Mouse (Mus musculus) lung, embryonic 15.5 days (tissue): Measurements from ENCODE around the gene Tmem50b. TPM values are rescaled to one million over a fixed set of nuclear protein-coding genes. Genes with fewer than 3 reads are reported as not detected.

ENCODE experiments used
- ATAC-seq: fragments of 200-750 bp; cut with Nextera tagmentation; 2 replicates; pipeline ENCODE4 v1.8.0; 2017; ENCODE audit warnings: moderate number of reproducible peaks, borderline replicate concordance; ENCODE audit not compliant: low FRiP score, low TSS enrichment; ENCODE audit errors: extremely low read depth
- H3K27ac ChIP-seq: fragments of 300-500 bp; sonication (generic); 2 replicates; pipeline ENCODE4 v1.5.1; 2015; ENCODE audit warnings: moderate library complexity, mild to moderate bottlenecking, inconsistent platforms
- H3K27me3 ChIP-seq: fragments of 300-500 bp; sonication (generic); 2 replicates; pipeline ENCODE4 v1.6.1; 2015; ENCODE audit warnings: inconsistent platforms
- H3K36me3 ChIP-seq: fragments of 300-500 bp; sonication (generic); 2 replicates; pipeline ENCODE4 v1.6.1; 2015; ENCODE audit warnings: inconsistent platforms
- H3K4me1 ChIP-seq: fragments of 300-500 bp; sonication (generic); 2 replicates; pipeline ENCODE4 v1.6.1; 2015; ENCODE audit warnings: inconsistent platforms
- H3K4me2 ChIP-seq: fragments of 300-500 bp; sonication (generic); 2 replicates; pipeline ENCODE4 v1.6.1; 2015; ENCODE audit warnings: inconsistent platforms, mild to moderate bottlenecking, moderate library complexity
- H3K4me3 ChIP-seq: fragments of 300-500 bp; sonication (generic); 2 replicates; pipeline ENCODE4 v1.5.1; 2015; ENCODE audit warnings: mild to moderate bottlenecking, inconsistent platforms
- H3K9ac ChIP-seq: fragments of 300-500 bp; sonication (generic); 2 replicates; pipeline ENCODE4 v1.6.1; 2015; ENCODE audit warnings: inconsistent platforms
- H3K9me3 ChIP-seq: fragments of 300-500 bp; sonication (generic); 2 replicates; pipeline ENCODE4 v1.6.1; 2016; ENCODE audit warnings: inconsistent platforms
- WGBS: fragments of 180-500 bp; shearing (Covaris S2); methylation state at CpG from one replicate; pipeline ENCODE4 v1.1.7; 2015; 5-methylcytosine and 5-hydroxymethylcytosine counted together
- polyA plus RNA-seq: library from polyadenylated mRNA; unstranded; fragments of >200 nt; fragmentation: Nextera tagmentation; extraction: Ambion mirVana; gene quantifications from 2 replicates; pipeline ENCODE4 v1.2.1, GENCODE M21; 2015

Tmem50b gene
- polyA plus RNA-seq, 1 experiment from 2014 or later: 45.3 TPM

- H3K4me3 ChIP-seq: no peak overlapping the region
- 91% methylated on average over 4 of the region's 4 CpGs for WGBS
- H3K27me3 ChIP-seq: no peaks in the 10 kb centered on the region
- H3K4me2 ChIP-seq: no peak overlapping the region
- H3K9ac ChIP-seq: no peak overlapping the region
- no peak for ATAC-seq
- H3K27ac ChIP-seq: no peak overlapping the region
- H3K4me1 ChIP-seq: 0 out of 2 replicates have a peak, but pooled peaks cover 3% of the 10 kb centered on the region
- H3K9me3 ChIP-seq: no peaks in the 10 kb centered on the region
- peaks cover 66% of the 10 kb centered on the region for H3K36me3 ChIP-seq
These were observed 32.1 kb upstream of the Tmem50b start for GRCm38 (mm10) chr16:91629749-91630148.

GRCm38 (mm10) chr16:91628673-91629072, 31.1 kb upstream of the Tmem50b start:
- H3K4me2 ChIP-seq: no peak overlapping the region
- H3K4me1 ChIP-seq: 0 out of 2 replicates have a peak, but pooled peaks cover 3% of the 10 kb centered on the region
- no peak overlapping the region for H3K4me3 ChIP-seq
- H3K36me3 ChIP-seq: peaks cover 70% of the 10 kb centered on the region
- ATAC-seq: no peak
- no peak overlapping the region for H3K27ac ChIP-seq
- no peaks in the 10 kb centered on the region for H3K9me3 ChIP-seq
- H3K9ac ChIP-seq: no peak overlapping the region
- H3K27me3 ChIP-seq: no peaks in the 10 kb centered on the region
- 83% methylated on average over 3 of the region's 3 CpGs for WGBS

DNA sequence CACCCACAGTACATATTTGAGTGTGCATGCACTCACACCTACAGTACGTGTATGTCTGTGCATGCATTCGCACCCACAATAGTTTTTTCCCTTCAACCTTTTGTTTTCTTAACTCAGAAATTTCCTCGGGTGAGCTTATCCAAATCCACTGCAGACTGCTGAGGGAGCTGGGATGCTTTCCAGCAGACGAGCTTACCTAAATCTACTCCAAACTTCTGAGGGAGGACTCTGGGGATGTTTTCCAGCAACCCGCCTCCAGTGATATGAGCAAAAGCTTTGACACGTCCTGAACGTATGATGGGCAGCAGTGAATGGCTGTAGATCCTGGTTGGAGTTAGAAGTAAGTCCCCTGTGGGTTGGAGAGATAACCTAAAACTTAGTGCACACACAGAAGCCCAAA, 30.2 kb upstream of the Tmem50b start:
- 85% methylated on average over 7 of the region's 7 CpGs for WGBS
- Histone ChIP-seq H3K4me1 (0 out of 2 replicates have a peak, but pooled peaks cover under 1% of the 10 kb centered on the region), H3K36me3 (peaks cover 76% of the 10 kb centered on the region)

GRCm38 (mm10) chr16:91623074-91623473, 25.5 kb upstream of the Tmem50b start:
- no peaks in the 10 kb centered on the region for H3K4me1 ChIP-seq
- H3K4me3 ChIP-seq: no peak overlapping the region
- 0 out of 2 replicates have a peak, but pooled peaks cover 2% of the 10 kb centered on the region for H3K27me3 ChIP-seq
- 95% methylated on average over 9 of the region's 9 CpGs for WGBS
- no peak overlapping the region for H3K27ac ChIP-seq
- no peaks in the 10 kb centered on the region for H3K9me3 ChIP-seq
- H3K36me3 ChIP-seq: peaks cover 70% of the 10 kb centered on the region
- no peak overlapping the region for H3K4me2 ChIP-seq
- H3K9ac ChIP-seq: no peak overlapping the region
- ATAC-seq: no peak

More for the DNA sequence above, 30.2 kb upstream of the Tmem50b start:
- no peak overlapping the region for H3K4me2 ChIP-seq
- H3K4me3 ChIP-seq: no peak overlapping the region
- no peak for ATAC-seq
- H3K9me3 ChIP-seq: no peaks in the 10 kb centered on the region
- no peak overlapping the region for H3K9ac ChIP-seq
- no peak overlapping the region for H3K27ac ChIP-seq
- no peaks in the 10 kb centered on the region for H3K27me3 ChIP-seq

- H3K4me1 ChIP-seq: no peaks in the 10 kb centered on the region
- H3K9me3 ChIP-seq: no peaks in the 10 kb centered on the region
- H3K27ac ChIP-seq: no peak overlapping the region
- H3K36me3 ChIP-seq: peaks cover 54% of the 10 kb centered on the region
- WGBS: 87% methylated on average over 11 of the region's 11 CpGs
- ATAC-seq: no peak
- H3K27me3 ChIP-seq: 0 out of 2 replicates have a peak, but pooled peaks cover 3% of the 10 kb centered on the region
- no peak overlapping the region for H3K4me3 ChIP-seq
- no peak overlapping the region for H3K4me2 ChIP-seq
- no peak overlapping the region for H3K9ac ChIP-seq
These were observed 23.4 kb upstream of the Tmem50b start for GRCm38 (mm10) chr16:91620991-91621390.

GRCm38 (mm10) chr16:91620185-91620584, 22.6 kb upstream of the Tmem50b start:
- Histone ChIP-seq H3K4me1 (no peaks in the 10 kb centered on the region), H3K4me3 (no peak overlapping the region), H3K36me3 (peaks cover 48% of the 10 kb centered on the region), H3K27ac (no peak overlapping the region), H3K9me3 (no peaks in the 10 kb centered on the region), H3K4me2 (no peak overlapping the region), H3K9ac (no peak overlapping the region), H3K27me3 (0 out of 2 replicates have a peak, but pooled peaks cover 3% of the 10 kb centered on the region)
- ATAC-seq: no peak
- WGBS: 86% methylated on average over 5 of the region's 5 CpGs

DNA sequence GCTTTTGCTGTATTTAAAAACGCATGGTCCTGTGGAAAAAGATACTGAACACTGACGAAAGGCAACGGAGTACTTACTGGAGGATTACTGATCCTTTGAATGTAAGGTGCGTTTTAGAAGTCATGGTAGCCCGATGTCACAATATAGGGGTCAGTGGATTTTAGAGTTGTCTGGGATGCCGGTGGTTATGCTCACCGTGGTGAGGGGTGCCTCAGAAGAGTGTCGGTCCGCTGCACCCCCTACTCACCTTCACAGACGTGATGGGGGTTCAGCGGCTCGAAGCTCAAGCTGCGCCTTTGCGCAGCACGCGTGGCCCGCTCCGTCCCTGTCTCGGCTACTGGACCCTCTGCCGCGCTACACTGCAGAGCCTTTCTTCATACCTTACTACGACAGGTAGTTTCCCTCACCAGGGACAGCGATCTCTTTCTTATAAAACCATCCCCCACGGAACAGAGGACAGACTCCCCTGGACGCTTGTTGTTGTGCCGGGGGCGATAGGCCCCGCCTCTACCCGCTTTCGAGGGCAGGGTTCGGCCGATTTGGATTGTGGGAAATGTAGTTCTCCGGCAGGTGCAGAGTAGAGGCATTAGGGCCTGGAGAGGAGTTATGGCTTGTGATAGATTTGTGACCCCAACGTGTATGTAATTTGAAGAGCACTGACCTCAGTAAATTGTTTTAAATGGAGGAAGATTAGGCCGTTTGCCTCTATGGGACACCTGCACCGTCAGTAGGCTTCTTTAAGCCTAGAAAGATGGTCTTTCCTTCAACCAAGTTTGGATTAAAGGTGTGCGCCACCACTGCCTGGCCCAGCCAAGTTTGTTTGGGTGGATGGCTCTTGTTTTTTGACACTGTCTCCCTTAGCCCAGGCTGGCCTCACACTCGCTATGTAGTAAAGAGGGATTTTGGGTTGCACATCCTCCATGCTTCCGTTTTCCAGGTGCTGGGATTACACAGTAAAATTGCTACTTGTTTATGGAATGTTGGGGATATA, 21.2 kb upstream of the Tmem50b start, which contains the start of gene Dnajc28:
Gene Dnajc28, minus strand, starts transcription at position 516 of the 991 bp plus-strand sequence.
- peak; percentile 90 for ATAC-seq
- Histone ChIP-seq H3K27me3 (0 out of 2 replicates have a peak, but pooled peaks cover 3% of the 10 kb centered on the region), H3K36me3 (peaks cover 36% of the 10 kb centered on the region), H3K9ac (peak within 1 kb of the TSS; percentile 48), H3K4me2 (peak within 1 kb of the TSS; percentile 71), H3K4me3 (peak within 1 kb of the TSS; percentile 55), H3K4me1 (no peaks in the 10 kb centered on the region), H3K27ac (no peak within 1 kb of the TSS), H3K9me3 (no peaks in the 10 kb centered on the region)
- 10% methylated on average over 39 of the region's 39 CpGs for WGBS

- H3K4me1 ChIP-seq: peaks cover 5% of the 10 kb centered on the region; the same call in 1 of the 2 replicates
- WGBS: 80% methylated on average over 6 of the region's 6 CpGs
- H3K4me3 ChIP-seq: no peak overlapping the region
- no peak overlapping the region for H3K4me2 ChIP-seq
- no peak for ATAC-seq
- 0 out of 2 replicates have a peak, but pooled peaks cover 3% of the 10 kb centered on the region for H3K27me3 ChIP-seq
- no peaks in the 10 kb centered on the region for H3K36me3 ChIP-seq
- H3K9me3 ChIP-seq: no peaks in the 10 kb centered on the region
- no peak overlapping the region for H3K9ac ChIP-seq
- no peak overlapping the region for H3K27ac ChIP-seq
These were observed 17.0 kb upstream of the Tmem50b start for GRCm38 (mm10) chr16:91614552-91614951.

GRCm38 (mm10) chr16:91612525-91612924, 14.9 kb upstream of the Tmem50b start:
- WGBS: 64% methylated on average over 5 of the region's 5 CpGs
- Histone ChIP-seq H3K36me3 (no peaks in the 10 kb centered on the region), H3K27ac (no peak overlapping the region), H3K9me3 (no peaks in the 10 kb centered on the region), H3K4me3 (no peak overlapping the region), H3K4me1 (peaks cover 5% of the 10 kb centered on the region; the same call in 1 of the 2 replicates), H3K27me3 (no peaks in the 10 kb centered on the region), H3K9ac (no peak overlapping the region), H3K4me2 (no peak overlapping the region)
- no peak for ATAC-seq

DNA sequence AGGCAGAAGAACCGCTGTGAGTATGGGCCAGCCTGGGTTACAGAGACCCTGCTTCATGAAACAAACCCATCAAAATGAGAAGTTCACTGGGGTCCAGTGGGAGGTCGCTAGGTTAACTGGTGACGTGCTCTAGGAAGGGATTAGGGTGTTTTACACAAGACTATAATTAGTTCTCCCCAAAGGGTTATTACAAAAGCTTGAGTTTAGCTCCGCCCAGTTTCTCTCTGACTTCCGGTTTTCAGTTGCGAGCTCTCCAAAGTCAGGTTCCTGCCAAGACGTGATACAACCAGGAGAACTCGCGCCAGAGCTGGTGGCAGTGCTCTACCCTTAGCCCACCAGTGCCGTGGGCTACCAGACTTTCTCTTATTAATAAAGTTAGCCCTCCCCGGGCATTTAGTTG, 13.6 kb upstream of the Tmem50b start:
- Histone ChIP-seq H3K27me3 (no peaks in the 10 kb centered on the region), H3K27ac (no peak overlapping the region), H3K4me2 (no peak overlapping the region), H3K4me1 (peaks cover 5% of the 10 kb centered on the region; the same call in 1 of the 2 replicates), H3K9me3 (no peaks in the 10 kb centered on the region), H3K9ac (no peak overlapping the region), H3K36me3 (no peaks in the 10 kb centered on the region), H3K4me3 (no peak overlapping the region)
- ATAC-seq: no peak
- 64% methylated on average over 11 of the region's 11 CpGs for WGBS

DNA sequence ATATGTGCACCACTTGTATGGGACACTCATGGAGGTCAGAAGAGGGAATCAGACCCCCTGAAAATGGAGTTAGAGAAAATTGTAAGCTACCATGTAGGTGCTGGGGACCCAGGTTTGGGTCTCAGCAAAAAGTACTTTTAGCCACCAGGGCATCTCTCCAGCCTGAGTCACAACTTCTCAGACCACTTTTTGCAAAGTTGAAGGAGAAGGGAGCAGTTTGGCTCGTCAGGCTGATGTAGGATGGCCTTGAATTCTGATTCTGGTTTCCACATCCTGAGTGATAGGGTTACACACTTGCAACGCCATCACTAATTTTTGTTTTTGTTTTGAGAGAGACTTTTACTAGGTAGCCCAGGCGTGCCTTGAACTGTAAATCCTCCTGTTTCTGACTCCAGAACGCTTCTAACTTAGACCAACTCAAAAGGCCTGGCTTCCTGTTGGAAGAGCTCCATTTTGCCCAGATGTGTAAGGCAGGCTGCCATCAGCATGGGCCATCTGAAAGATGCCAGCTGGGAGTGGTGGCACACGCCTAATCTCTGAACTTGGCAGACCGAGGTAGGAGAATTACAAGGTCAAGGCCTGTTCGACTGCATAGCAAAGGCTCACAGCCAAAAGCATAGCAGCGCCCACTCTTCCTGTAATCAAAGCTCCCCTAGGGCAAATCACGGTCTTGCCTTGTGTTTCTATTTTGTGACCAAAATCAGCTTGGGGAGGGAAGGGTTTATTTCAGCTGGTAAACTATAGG, 12.1 kb upstream of the Tmem50b start:
- Histone ChIP-seq H3K27ac (no peak overlapping the region), H3K4me3 (no peak overlapping the region)
- ATAC-seq: no peak

More for the DNA sequence above, 12.1 kb upstream of the Tmem50b start:
- Histone ChIP-seq H3K4me1 (peaks cover 5% of the 10 kb centered on the region; the same call in 1 of the 2 replicates), H3K9ac (no peak overlapping the region), H3K27me3 (no peaks in the 10 kb centered on the region), H3K4me2 (no peak overlapping the region), H3K36me3 (no peaks in the 10 kb centered on the region), H3K9me3 (no peaks in the 10 kb centered on the region)
- WGBS: 53% methylated on average over 9 of the region's 9 CpGs
